Mouse (Mus musculus) hindbrain, embryonic 10.5 days (tissue): ENCODE results near the gene Olfr53. TPM values are rescaled to one million over a fixed set of nuclear protein-coding genes. Genes with fewer than 3 reads are reported as not detected.
"Not testable (repeated sequence)": the region's sequence is repeated elsewhere in the genome, so short reads cannot be mapped to it uniquely, and the experiment has no call there.

Experiments
- DNase-seq: peaks from one replicate; pipeline ENCODE4 v3.0.0-alpha.2; 2017; ENCODE audit warnings: low spot score
- H3K27ac ChIP-seq: fragments of 300-500 bp; sonication (generic); 2 replicates; pipeline ENCODE4 v1.5.1; 2016; ENCODE audit warnings: mild to moderate bottlenecking, moderate library complexity
- H3K27me3 ChIP-seq: fragments of 300-500 bp; sonication (generic); 2 replicates; pipeline ENCODE4 v1.6.1; 2016; ENCODE audit warnings: mild to moderate bottlenecking; ENCODE audit not compliant: poor library complexity, insufficient read depth, severe bottlenecking
- H3K36me3 ChIP-seq: fragments of 300-500 bp; sonication (generic); 2 replicates; pipeline ENCODE4 v1.6.1; 2016; ENCODE audit warnings: mild to moderate bottlenecking, moderate library complexity
- H3K4me1 ChIP-seq: fragments of 300-500 bp; sonication (generic); replicated peaks from 2 replicates; pipeline ENCODE4 v1.6.1; 2016; ENCODE audit warnings: mild to moderate bottlenecking
- H3K4me3 ChIP-seq: fragments of 300-500 bp; sonication (generic); 2 replicates; pipeline ENCODE4 v1.5.1; 2016; ENCODE audit warnings: mild to moderate bottlenecking, moderate library complexity
- H3K9me3 ChIP-seq: fragments of 300-500 bp; sonication (generic); 2 replicates; pipeline ENCODE4 v1.6.1; 2016; ENCODE audit warnings: mild to moderate bottlenecking, moderate library complexity
- WGBS: fragments of 180-500 bp; shearing (Covaris S2); methylation state at CpG from one replicate; pipeline ENCODE4 v1.1.7; 2016; 5-methylcytosine and 5-hydroxymethylcytosine counted together
- polyA plus RNA-seq: library from polyadenylated mRNA; unstranded; fragments of >200 nt; fragmentation: Nextera tagmentation; extraction: Ambion mirVana; gene quantifications from 2 replicates; pipeline ENCODE4 v1.2.1, GENCODE M21; 2016

The Olfr53 gene
- polyA plus RNA-seq = not detected in 2 replicates

DNA sequence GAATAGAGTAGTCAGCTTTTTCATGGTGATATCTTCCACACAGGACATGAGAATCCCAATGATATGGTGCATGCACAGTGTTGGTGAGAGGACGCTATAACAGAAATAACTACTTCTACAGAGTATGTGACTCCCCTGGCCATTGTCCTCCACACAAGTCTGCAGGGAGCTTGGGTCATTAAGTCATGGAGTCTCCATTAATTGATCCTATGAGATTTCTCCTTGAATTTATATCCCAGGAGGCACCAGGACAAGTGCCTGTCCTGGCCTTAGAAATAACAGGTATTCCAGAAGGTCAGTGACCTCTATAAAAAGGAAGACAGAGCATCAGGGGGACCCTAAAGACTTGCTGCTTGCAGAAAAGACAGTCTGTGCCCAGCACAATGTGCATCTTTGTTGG, at the start of gene Olfr53:
TSS of gene Olfr53 (plus strand) at position 301 of the 400 bp plus-strand sequence.
- WGBS = 84% methylated on average over 1 of the region's 1 CpGs
- H3K27me3 ChIP-seq = no peaks in the 10 kb centered on the region
- no peaks in the 10 kb centered on the region for H3K4me1 ChIP-seq
- no peak within 1 kb of the TSS for H3K27ac ChIP-seq
- H3K4me3 ChIP-seq = no peak within 1 kb of the TSS
- no peaks in the 10 kb centered on the region for H3K9me3 ChIP-seq
- H3K36me3 ChIP-seq = no peaks in the 10 kb centered on the region
- no peak for DNase-seq

DNA sequence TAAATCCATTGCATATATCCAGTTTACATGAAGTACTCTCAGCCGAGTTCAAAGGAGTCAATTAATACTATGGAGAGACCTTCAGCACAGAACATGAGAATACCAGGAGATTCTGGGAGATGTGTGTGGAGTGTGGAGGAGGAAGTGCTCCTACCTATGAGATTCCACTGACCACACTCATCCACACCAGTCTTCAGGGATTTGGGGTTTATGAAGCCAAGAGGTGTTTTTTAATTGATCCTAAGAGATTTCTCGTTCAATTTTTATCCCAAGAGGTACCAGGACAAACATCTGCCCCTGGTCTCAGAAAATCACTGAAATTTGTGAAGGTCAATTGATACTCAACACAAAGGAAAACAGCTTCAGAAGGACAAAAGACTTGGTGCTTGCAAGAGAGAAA, 45.3 kb upstream of the Olfr53 start, which contains the start of gene Olfr46:
TSS of gene Olfr46 (plus strand) at position 301 of the 400 bp plus-strand sequence.
- H3K27me3 ChIP-seq, H3K27ac ChIP-seq, H3K4me3 ChIP-seq, H3K4me1 ChIP-seq, H3K36me3 ChIP-seq, H3K9me3 ChIP-seq, DNase-seq: not testable (repeated sequence)
- WGBS = 77% methylated on average over 2 of the region's 2 CpGs

DNA sequence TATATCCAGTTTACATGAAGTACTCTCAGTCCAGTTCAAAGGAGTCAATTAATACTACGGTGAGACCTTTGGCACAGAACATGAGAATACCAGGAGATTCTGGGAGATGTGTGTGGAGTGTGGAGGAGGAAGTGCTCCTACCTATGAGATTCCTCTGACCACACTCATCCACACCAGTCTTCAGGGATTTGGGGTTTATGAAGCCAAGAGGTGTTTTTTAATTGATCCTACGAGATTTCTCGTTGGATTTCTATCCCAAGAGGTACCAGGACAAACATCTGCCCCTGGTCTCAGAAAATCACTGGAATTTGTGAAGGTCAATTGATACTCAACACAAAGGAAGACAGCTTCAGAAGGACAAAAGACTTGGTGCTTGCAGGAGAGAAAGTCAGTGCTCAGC, 17.6 kb upstream of the Olfr53 start, which contains the start of gene Olfr61:
TSS of gene Olfr61 (plus strand) at position 301 of the 400 bp plus-strand sequence.
- H3K36me3 ChIP-seq, H3K9me3 ChIP-seq, H3K27me3 ChIP-seq, H3K4me3 ChIP-seq, H3K27ac ChIP-seq, DNase-seq, H3K4me1 ChIP-seq: not testable (repeated sequence)
- WGBS = 89% methylated on average over 3 of the region's 3 CpGs

- WGBS = 77% methylated on average over 1 of the region's 1 CpGs
- Histone ChIP-seq H3K4me1 (no peaks in the 10 kb centered on the region), H3K27me3 (no peaks in the 10 kb centered on the region), H3K9me3 (no peaks in the 10 kb centered on the region), H3K36me3 (no peaks in the 10 kb centered on the region), H3K4me3 (no peak overlapping the region), H3K27ac (no peak overlapping the region)
- no peak for DNase-seq
Observed at GRCm38 (mm10) chr7:140630559-140630958, 15.7 kb upstream of the Olfr53 start.

- no peak for DNase-seq
- no peaks in the 10 kb centered on the region for H3K36me3 ChIP-seq
- no peaks in the 10 kb centered on the region for H3K27me3 ChIP-seq
- no peaks in the 10 kb centered on the region for H3K4me1 ChIP-seq
- H3K27ac ChIP-seq = no peak within 1 kb of the TSS
- H3K9me3 ChIP-seq = no peaks in the 10 kb centered on the region
- 84% methylated on average over 4 of the region's 4 CpGs for WGBS
- H3K4me3 ChIP-seq = no peak within 1 kb of the TSS
Observed at GRCm38 (mm10) chr7:140659630-140660029, 13.4 kb downstream of the Olfr53 start, which contains the start of gene Olfr539. Gene Olfr539 (plus strand): TSS chr7:140659930.

- WGBS = 90% methylated on average over 3 of the region's 3 CpGs
- not testable (repeated sequence) for H3K4me1 ChIP-seq, H3K36me3 ChIP-seq, H3K27me3 ChIP-seq, H3K27ac ChIP-seq, DNase-seq, H3K4me3 ChIP-seq, H3K9me3 ChIP-seq
Observed at GRCm38 (mm10) chr7:140670693-140671092, 24.4 kb downstream of the Olfr53 start.

DNA sequence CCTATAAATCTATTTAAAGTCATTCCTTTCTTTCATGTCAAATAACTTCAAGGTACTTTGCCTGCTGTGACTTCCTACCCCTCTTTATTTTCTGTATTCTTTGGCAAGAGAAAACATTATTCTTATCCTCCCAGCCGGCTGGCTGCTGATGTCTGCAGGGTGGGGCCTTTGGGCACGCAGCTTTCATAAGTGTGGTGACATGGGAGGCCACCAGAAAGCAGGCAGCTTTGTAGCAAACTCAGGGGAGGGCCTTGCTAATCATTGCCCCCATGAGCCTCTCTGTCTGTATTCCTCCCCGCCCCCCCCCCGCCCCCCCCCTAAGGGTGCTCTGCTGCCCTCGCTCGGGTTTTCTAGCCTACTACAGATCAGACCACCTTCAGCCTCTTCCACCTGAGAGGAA, 29.6 kb downstream of the Olfr53 start:
- Histone ChIP-seq H3K27me3 (no peaks in the 10 kb centered on the region), H3K9me3 (peaks cover 10% of the 10 kb centered on the region; the same call in 1 of the 2 replicates), H3K4me1 (peaks cover 6% of the 10 kb centered on the region; the same call in 1 of the 2 replicates), H3K27ac (no peak overlapping the region), H3K4me3 (peak overlapping the region; percentile 1; the same call in 1 of the 2 replicates), H3K36me3 (no peaks in the 10 kb centered on the region)
- 1% methylated on average over 6 of the region's 6 CpGs for WGBS
- peak; percentile 3 for DNase-seq

- H3K4me1 ChIP-seq = not testable (repeated sequence)
Observed at GRCm38 (mm10) chr7:140679591-140679990, 33.3 kb downstream of the Olfr53 start.

GRCm38 (mm10) chr7:140681651-140682050, 35.4 kb downstream of the Olfr53 start, which contains the start of gene Olfr45:
Gene Olfr45 (plus strand): TSS chr7:140681951.
- DNase-seq = no peak
- H3K27me3 ChIP-seq = no peaks in the 10 kb centered on the region
- no peaks in the 10 kb centered on the region for H3K4me1 ChIP-seq
- no peak within 1 kb of the TSS for H3K4me3 ChIP-seq
- 97% methylated on average over 1 of the region's 1 CpGs for WGBS
- peaks cover 10% of the 10 kb centered on the region; the same call in 1 of the 2 replicates for H3K9me3 ChIP-seq
- H3K27ac ChIP-seq = no peak within 1 kb of the TSS
- H3K36me3 ChIP-seq = no peaks in the 10 kb centered on the region

More at GRCm38 (mm10) chr7:140679591-140679990, 33.3 kb downstream of the Olfr53 start:
- 67% methylated on average over 4 of the region's 4 CpGs for WGBS
- not testable (repeated sequence) for DNase-seq, H3K36me3 ChIP-seq, H3K27ac ChIP-seq, H3K4me3 ChIP-seq, H3K27me3 ChIP-seq
- H3K9me3 ChIP-seq = peaks cover 10% of the 10 kb centered on the region; the same call in 1 of the 2 replicates

DNA sequence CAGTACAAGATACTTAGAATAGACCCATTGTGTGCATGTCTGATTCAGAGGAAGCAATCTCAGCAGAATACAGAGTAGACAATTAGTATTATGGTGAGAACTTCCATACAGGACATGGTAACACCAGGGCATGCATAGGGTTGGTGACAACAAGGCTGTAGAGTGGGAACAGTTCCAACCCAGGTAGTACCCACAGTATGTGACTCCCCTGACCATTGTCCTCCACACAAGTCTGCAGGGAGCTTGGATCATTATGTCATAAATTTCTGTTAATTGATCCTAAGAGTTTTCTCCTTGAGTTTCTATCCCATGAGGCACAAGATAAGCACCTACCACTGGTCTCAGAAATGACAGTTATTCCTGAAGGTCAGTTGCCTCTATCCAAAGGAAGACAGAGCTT, 50.7 kb downstream of the Olfr53 start, which contains the start of gene Olfr541:
TSS of gene Olfr541 (plus strand) at position 301 of the 400 bp plus-strand sequence.
- Histone ChIP-seq H3K4me3 (no peak within 1 kb of the TSS), H3K4me1 (peaks cover 8% of the 10 kb centered on the region; the same call in 1 of the 2 replicates), H3K36me3 (no peaks in the 10 kb centered on the region), H3K9me3 (no peaks in the 10 kb centered on the region), H3K27me3 (no peaks in the 10 kb centered on the region), H3K27ac (no peak within 1 kb of the TSS)
- no peak for DNase-seq

Other genes with a start within 250 kb of the Olfr53 start
- gene Olfr531, start 243.5 kb upstream of the Olfr53 start, polyA plus RNA-seq = not detected in 2 replicates
- not detected in 2 replicates for gene Olfr532, start 224.8 kb upstream of the Olfr53 start, polyA plus RNA-seq
- gene Olfr533, start 183.1 kb upstream of the Olfr53 start, polyA plus RNA-seq = not detected in 2 replicates
- not detected in 2 replicates for gene Olfr535, start 162.2 kb upstream of the Olfr53 start, polyA plus RNA-seq
- not detected in 2 replicates for gene Olfr536, start 139.1 kb upstream of the Olfr53 start, polyA plus RNA-seq
- gene Olfr538, start 78.6 kb upstream of the Olfr53 start, polyA plus RNA-seq = not detected in 2 replicates
- gene Olfr46, start 45.2 kb upstream of the Olfr53 start, polyA plus RNA-seq = not detected in 2 replicates
- gene Olfr61, start 17.5 kb upstream of the Olfr53 start, polyA plus RNA-seq = not detected in 2 replicates
- 0.01 TPM in 1 of 2 replicates, not detected in the other for gene Olfr539, start 13.5 kb downstream of the Olfr53 start, polyA plus RNA-seq
- not detected in 2 replicates for gene Olfr45, start 35.5 kb downstream of the Olfr53 start, polyA plus RNA-seq
- gene Olfr541, start 50.8 kb downstream of the Olfr53 start, polyA plus RNA-seq = not detected in 2 replicates
- gene Cyp2e1, start 117.3 kb downstream of the Olfr53 start, polyA plus RNA-seq = not detected in 2 replicates
- gene Syce1, start 141.4 kb downstream of the Olfr53 start, polyA plus RNA-seq = 0.27 TPM in 1 of 2 replicates, not detected in the other
- gene Zfp941, start 175.7 kb downstream of the Olfr53 start, polyA plus RNA-seq = 3.5 and 5.1 TPM in 2 replicates
- 0.71 and 0.97 TPM in 2 replicates for gene Urah, start 188.6 kb downstream of the Olfr53 start, polyA plus RNA-seq
- not detected in 2 replicates for gene Scgb1c1, start 199.1 kb downstream of the Olfr53 start, polyA plus RNA-seq
- gene Odf3, start 201.4 kb downstream of the Olfr53 start, polyA plus RNA-seq = not detected in 2 replicates
- not detected in 2 replicates for gene Gm45785, start 209.9 kb downstream of the Olfr53 start, polyA plus RNA-seq
- gene Ric8a, start 210.5 kb downstream of the Olfr53 start, polyA plus RNA-seq = 67.0 and 81.7 TPM in 2 replicates
- gene Bet1l, start 211.1 kb downstream of the Olfr53 start, polyA plus RNA-seq = 20.9 and 28.8 TPM in 2 replicates
- gene Psmd13, start 235.5 kb downstream of the Olfr53 start, polyA plus RNA-seq = 325 and 344 TPM in 2 replicates
- gene Sirt3, start 235.9 kb downstream of the Olfr53 start, polyA plus RNA-seq = 27.3 and 28.3 TPM in 2 replicates